Mouse (Mus musculus) spleen, adult 18-20 months (tissue): ENCODE measurements around the gene Gm20388.
"Not testable (repeated sequence)": the region's sequence is repeated elsewhere in the genome, so short reads cannot be mapped to it uniquely, and the experiment has no call there.

Experiments used
- DNase-seq, 2 experiments: peaks; one replicate each; pipeline ENCODE4 v3.0.0; 2022; ENCODE audit warnings: mixed read lengths in 2 of 2

Gm20388 gene

GRCm38 (mm10) chr8:121394686-121395085, 1484.0 kb downstream of the Gm20388 start:
- no peak for DNase-seq

GRCm38 (mm10) chr8:121395316-121395715, 1484.7 kb downstream of the Gm20388 start:
- DNase-seq, result no peak

- no peak for DNase-seq
These were observed 1485.5 kb downstream of the Gm20388 start for GRCm38 (mm10) chr8:121396151-121396550.

GRCm38 (mm10) chr8:121397201-121397698, 1486.6 kb downstream of the Gm20388 start:
- no peak for DNase-seq

DNA sequence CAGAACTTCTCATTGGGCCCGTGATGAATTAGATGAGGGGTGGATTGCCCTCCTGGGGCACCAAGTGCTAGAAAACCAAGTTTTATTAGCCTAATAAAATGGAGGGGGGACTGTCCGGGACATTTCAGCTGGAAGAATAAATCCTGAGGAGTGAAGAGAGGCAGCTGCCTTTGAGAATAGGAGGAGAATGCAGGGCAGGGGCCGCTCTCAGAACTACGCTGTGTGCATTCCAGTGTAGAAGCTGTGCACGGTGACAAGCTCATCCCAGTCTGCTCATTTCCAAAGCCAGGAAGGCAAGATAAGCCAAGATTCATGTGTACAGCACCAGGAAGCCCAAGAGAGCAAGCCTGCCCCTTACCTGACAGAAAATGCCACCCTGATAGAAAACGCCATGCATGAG, 1487.4 kb downstream of the Gm20388 start:
- no peak for DNase-seq

- DNase-seq, result no peak
These were observed 1488.1 kb downstream of the Gm20388 start for GRCm38 (mm10) chr8:121398724-121399123.

- DNase-seq, result no peak
These were observed 1488.5 kb downstream of the Gm20388 start for GRCm38 (mm10) chr8:121399173-121399572.

GRCm38 (mm10) chr8:121400581-121400980, 1489.9 kb downstream of the Gm20388 start:
- no peak for DNase-seq

- DNase-seq, result no peak
These were observed 1493.2 kb downstream of the Gm20388 start for GRCm38 (mm10) chr8:121403821-121404220.

GRCm38 (mm10) chr8:121418081-121418480, 1507.4 kb downstream of the Gm20388 start:
- DNase-seq, result no peak

DNA sequence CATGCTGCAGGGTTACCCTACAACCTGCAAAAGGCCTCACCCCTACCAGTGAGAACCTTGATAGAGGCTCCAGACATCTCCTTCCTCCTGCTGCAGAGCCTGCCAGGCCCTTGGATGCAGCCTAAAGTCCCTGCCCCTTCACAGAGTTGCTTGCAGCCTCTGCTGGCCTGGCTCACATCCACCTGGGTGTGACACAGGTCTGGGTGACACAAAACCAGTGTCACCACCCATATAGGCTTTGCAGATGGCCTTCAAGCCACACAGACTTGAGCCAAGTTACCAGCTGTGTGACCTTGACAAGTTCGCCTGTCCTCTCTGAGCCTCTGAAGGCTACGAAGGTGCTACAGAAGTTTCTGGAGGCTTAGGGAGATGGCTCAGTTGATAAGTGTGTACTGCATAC, 1508.9 kb downstream of the Gm20388 start:
- DNase-seq, result no peak

DNA sequence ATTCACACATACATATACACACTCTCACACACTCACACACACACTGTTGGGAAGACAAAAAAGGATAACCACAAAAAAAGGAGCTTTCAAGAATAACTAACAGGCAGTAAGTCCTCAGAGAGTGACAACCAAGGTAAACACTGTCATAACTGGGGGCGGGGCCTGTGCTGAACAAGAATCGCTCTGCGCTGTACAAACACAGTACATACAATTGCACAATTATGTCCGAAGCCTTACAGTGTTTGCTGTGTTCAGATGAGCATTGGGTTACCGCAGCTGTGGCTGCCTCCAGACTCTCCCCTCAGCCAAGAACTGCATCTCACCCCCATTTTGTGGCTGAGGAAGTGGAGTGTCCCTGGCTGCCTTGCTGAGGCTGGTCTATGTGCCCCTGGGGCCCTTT, 1510.4 kb downstream of the Gm20388 start:
- no peak for DNase-seq

DNA sequence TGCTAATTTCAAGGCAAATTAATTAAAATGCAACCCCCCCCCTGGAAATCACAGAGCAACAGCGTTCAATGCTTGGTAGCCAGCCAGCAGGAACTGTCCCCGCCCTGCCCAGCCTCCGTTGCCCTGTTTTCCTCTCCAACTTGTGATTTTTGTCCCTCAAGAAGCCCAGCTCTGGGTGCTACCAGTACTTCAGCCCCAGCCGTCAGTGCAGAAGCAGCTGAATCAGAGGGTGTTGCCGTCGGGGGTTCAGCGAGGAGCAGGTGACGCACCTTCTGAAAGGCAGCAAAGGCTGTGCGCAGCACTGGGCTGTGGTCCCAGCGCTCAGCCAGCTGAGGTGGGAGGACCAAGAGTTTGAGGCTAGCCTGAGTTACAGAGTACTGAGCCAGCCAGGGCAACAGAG, 1513.4 kb downstream of the Gm20388 start:
- no peak for DNase-seq

DNA sequence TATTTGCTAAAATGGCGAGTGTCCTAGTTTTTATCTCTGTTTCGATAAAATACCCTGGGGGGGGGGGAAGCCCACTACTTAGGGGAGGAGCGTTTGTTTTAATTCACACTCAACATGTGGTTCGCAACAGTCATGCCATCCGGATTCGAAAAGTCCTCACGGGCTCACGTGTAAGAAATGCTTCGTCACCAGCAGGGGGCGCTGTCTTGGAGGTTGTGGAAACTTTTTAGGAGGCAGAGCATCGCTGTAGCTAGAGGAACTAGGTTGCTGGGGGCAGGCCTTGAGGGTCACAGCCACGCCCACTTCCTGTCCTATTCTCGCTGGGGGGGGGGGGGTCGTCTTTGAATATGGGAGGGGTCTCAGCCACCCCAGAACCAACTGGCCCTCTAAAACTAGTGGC, 1514.0 kb downstream of the Gm20388 start:
- DNase-seq, result no peak

DNA sequence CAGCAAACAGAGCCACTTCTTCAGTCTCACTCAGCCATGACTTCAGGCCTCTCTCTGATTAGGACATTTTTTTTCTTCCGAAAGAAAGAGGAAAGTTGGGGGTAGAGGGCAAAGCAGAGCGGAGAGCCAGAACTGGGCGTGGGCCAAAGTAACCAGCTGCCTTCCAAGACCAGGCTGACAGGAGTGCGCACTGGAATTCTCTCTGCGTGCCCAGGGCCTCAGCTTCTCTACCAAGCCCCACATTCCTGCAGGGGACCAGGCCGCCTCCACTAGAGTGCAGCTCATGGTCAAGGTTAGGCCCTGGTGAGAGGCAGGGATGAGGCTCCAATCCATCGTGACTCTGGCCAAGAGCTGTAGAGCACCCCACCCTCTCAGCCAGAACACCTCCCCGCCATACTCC, 1520.9 kb downstream of the Gm20388 start:
- DNase-seq, result no peak

DNA sequence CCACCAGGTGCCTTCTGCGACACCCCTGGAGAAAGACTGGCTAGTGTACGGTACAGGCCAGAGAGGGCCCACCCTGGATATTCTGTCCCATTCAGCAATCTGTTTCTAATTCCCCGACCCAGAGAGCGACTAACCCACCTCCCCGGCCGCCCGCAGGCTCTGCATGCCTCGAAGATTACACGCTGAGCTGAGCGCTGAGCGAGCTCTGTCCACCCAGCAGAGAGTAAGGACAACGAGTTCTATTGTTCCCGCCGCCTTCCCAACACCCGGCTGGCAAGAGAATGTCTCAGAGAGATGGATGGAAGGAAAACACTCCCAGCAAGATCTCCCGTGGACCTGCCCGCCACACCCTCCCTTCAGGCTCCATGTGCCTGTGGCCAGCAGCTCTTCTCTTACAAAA, 1522.8 kb downstream of the Gm20388 start:
- DNase-seq, result no peak

DNA sequence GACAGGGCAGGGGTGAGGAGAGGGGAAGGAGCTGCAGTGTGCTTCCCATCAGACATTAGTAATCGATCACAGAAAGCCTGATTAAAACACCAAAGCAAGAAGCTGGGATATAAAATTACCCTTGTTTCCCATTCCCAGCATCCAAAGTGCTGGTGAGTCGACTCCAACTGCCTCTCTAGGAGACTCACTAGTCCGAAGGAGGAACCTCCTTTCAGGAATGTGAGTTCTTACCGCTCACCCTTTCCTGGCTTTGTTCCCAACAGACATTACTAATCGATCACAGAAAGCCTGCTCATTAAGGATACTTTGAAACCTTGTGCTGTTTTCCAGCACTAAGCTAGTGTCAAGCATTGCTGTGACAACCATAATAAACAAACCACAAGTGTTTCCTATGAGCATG, 1526.0 kb downstream of the Gm20388 start:
- DNase-seq, result no peak

GRCm38 (mm10) chr8:121437506-121437905, 1526.9 kb downstream of the Gm20388 start:
- no peak for DNase-seq

GRCm38 (mm10) chr8:121438111-121438510, 1527.5 kb downstream of the Gm20388 start:
- no peak for DNase-seq

DNA sequence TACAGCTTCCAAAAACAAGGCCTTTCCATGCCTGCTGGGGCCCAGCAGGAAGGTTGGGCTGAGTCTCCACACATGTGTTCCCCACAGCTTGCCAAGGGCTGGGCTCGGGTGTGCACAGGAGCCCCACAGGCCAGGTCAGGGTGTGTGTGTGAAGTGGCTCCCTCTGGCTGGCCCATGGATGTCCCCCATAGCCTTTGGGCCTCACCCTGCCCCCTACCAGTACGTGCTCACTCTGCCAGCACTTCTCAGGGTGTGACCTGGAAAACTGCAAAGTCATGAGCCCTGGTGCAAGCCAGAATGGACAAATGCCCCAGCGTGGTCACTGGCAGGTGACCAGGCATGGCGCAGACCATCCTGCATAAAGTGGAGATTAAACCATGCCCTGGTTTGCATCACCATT, 1528.7 kb downstream of the Gm20388 start:
- DNase-seq, result no peak

- no peak for DNase-seq
These were observed 1532.7 kb downstream of the Gm20388 start for GRCm38 (mm10) chr8:121443361-121443760.

GRCm38 (mm10) chr8:121444521-121444920, 1533.9 kb downstream of the Gm20388 start:
- not testable (repeated sequence) for DNase-seq

- no peak for DNase-seq
These were observed 1534.4 kb downstream of the Gm20388 start for GRCm38 (mm10) chr8:121445027-121445471.

- DNase-seq, result no peak
These were observed 1535.5 kb downstream of the Gm20388 start for GRCm38 (mm10) chr8:121446133-121446532.

GRCm38 (mm10) chr8:121446862-121447261, 1536.2 kb downstream of the Gm20388 start:
- DNase-seq, result no peak

- DNase-seq, result no peak
These were observed 1539.6 kb downstream of the Gm20388 start for GRCm38 (mm10) chr8:121450211-121450610.
